Mouse (Mus musculus): ENCODE results near the gene Kif1b. TPM values are rescaled to one million over a fixed set of nuclear protein-coding genes. Genes with fewer than 3 reads are reported as not detected.
A peak's percentile ranks its signal among the peaks of the same experiment; 100 is the strongest.

Kif1b gene
- polyA plus RNA-seq, 1 experiment from 2014 or later: 38.9 TPM

DNA sequence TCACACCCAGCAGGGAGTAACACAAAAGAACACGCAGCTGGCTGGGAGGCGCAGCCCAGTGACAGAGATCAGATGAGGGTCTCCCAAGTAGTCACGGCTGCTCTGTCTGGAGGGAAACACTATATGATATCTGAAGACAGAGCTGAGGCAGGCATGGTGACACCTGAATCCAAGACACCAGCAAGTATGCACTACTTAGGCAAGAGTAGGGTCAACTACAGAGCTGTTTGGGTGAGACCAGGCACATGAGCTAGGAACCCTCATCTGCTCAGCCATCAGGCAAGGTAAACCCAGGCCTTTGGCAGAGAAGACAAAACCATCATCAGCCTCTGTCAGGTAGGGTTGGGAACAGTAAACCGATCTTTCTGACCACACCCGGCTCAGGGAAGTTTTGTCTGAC is 174.1 kb downstream of the Kif1b start:
- Histone ChIP-seq H3K9me3 (ENCODE audit: low read depth, low read length) (no peaks in the 10 kb centered on the region), H3K4me1 (ENCODE audit: insufficient read depth) (no peaks in the 10 kb centered on the region), H3K9ac (no peak overlapping the region), H3K4me3 (ENCODE audit: low read depth, low read length) (no peak overlapping the region), H3K36me3 (ENCODE audit: insufficient read depth) (peaks cover 32% of the 10 kb centered on the region; the same call in 1 of the 2 replicates), H3K27me3 (ENCODE audit: insufficient read depth, low read length) (no peaks in the 10 kb centered on the region), H3K4me2 (no peak overlapping the region), H3K27ac (ENCODE audit: low read depth) (no peak overlapping the region)
- ATAC-seq (ENCODE audit: insufficient read depth) (no peak), DNase-seq (no peak)
- WGBS: 75% methylated on average over 5 of the region's 5 CpGs
- TF ChIP-seq CTCF (IDR thresholded peaks at IDR 0.05; ENCODE audit: low read depth): no peak

DNA sequence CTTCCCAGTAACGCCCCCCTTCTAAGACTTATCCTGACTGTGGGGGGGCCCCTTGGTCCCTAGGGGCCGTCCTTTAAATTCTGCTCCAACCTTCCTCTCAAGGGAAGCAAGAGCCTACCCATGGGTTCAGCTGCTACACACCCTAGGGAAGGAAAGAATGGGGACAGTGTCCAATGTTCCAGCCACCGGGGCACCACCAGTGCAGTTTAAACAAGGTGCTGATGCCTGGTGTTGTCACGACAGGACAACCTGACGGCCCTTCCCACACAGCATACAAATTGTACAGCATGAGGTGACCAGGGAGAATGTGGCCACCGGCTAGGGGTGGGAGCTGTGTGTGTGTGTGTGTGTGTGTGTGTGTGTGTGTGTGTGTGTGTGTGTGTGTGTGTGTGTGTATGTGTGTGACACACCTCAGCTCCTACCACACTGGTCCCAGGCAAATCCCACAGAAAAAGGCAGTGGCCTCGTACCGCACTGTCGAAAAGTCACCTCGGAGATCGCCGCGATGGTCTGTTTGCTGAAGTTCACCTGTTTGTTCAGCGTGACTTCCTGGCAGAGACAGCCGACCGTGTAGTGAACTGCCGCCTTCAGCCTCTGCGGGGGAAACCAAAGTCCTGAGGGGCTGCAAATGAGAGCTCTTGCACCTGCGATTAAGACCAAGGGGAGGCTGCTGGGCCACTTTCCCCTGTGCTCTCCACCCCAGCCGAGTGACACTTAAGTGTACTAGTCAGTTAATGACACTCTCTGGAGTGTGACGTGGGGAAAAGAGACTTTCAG is 175.5 kb downstream of the Kif1b start:
- Histone ChIP-seq H3K27ac (ENCODE audit: low read depth) (no peak overlapping the region), H3K36me3 (ENCODE audit: insufficient read depth) (peaks cover 40% of the 10 kb centered on the region; the same call in 1 of the 2 replicates), H3K4me1 (ENCODE audit: insufficient read depth) (no peaks in the 10 kb centered on the region), H3K4me2 (0 out of 2 replicates have a peak overlapping the region, but pooled peaks have one; percentile 7), H3K4me3 (ENCODE audit: low read depth, low read length) (no peak overlapping the region), H3K9ac (no peak overlapping the region), H3K27me3 (ENCODE audit: insufficient read depth, low read length) (no peaks in the 10 kb centered on the region), H3K9me3 (ENCODE audit: low read depth, low read length) (no peaks in the 10 kb centered on the region)
- no peak for ATAC-seq (ENCODE audit: insufficient read depth)
- DNase-seq: no peak
- WGBS: 59% methylated on average over 21 of the region's 21 CpGs
- no peak for TF ChIP-seq CTCF (IDR thresholded peaks at IDR 0.05; ENCODE audit: low read depth)

DNA sequence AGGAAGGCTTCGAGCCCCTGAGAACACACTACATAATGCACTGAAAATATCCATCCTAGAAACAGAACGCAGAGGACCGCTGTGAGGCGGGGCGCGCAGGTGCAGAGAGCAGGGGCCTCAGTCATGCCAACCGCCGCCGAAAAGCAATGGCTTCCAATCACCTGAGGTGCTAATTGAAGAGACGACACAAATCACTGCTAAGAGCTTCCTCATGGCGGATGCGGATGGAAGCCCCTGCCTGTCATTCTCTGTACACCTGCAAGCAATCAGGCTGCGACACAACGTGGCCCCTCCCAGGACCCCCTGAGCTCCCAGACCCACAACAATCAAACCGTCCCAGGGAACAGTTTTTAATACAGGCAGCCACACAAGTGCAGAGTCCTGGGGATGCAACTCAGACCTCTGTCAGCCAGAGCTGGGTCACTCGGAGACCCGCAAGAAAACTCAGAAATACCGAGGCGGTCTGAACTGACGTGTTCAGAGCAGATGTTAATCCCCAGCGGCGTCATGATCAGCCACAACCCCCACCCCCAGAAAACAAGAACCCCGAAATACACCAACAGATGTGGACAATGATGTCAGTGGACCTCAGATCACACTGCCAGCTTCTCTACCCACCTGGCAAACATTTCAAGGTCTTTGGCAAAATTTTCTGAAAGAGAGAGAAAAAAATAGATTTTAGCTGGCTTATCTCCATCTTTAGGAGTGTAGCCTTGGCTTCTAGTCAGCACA is 176.3 kb downstream of the Kif1b start:
- H3K27me3 ChIP-seq (ENCODE audit: insufficient read depth, low read length): no peaks in the 10 kb centered on the region
- peaks cover 41% of the 10 kb centered on the region; the same call in 1 of the 2 replicates for H3K36me3 ChIP-seq (ENCODE audit: insufficient read depth)
- H3K27ac ChIP-seq (ENCODE audit: low read depth): no peak overlapping the region
- no peaks in the 10 kb centered on the region for H3K9me3 ChIP-seq (ENCODE audit: low read depth, low read length)
- WGBS: 79% methylated on average over 23 of the region's 23 CpGs
- no peak overlapping the region for H3K9ac ChIP-seq
- H3K4me1 ChIP-seq (ENCODE audit: insufficient read depth): no peaks in the 10 kb centered on the region
- ATAC-seq (ENCODE audit: insufficient read depth) (no peak), DNase-seq (no peak)
- no peak overlapping the region for H3K4me3 ChIP-seq (ENCODE audit: low read depth, low read length)
- no peak for TF ChIP-seq CTCF (IDR thresholded peaks at IDR 0.05; ENCODE audit: low read depth)
- no peak overlapping the region for H3K4me2 ChIP-seq

DNA sequence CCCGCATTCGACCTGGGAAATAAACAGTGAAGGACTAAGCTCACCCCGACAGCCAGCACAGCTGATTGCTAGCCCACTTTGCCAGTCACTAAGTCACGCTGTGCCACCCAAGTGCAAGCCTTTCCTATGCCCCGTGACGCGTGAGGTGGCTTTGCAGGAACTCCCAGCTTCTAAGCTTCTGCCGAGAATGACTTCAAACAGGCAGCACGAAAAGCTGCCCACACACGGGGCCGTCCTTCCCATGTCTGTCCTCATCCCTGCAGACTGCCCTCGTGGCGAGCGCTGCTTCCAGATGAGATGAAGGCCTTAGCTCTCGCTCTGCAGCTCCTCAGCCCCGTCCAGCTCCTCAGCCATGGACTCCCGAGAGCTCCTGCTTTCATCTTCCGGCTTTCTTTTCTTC is 179.0 kb downstream of the Kif1b start:
- Histone ChIP-seq H3K27ac (ENCODE audit: low read depth) (peak overlapping the region; percentile 36; the same call in 1 of the 2 replicates), H3K4me2 (no peak overlapping the region), H3K36me3 (ENCODE audit: insufficient read depth) (peaks cover 41% of the 10 kb centered on the region; the same call in 1 of the 2 replicates), H3K9me3 (ENCODE audit: low read depth, low read length) (no peaks in the 10 kb centered on the region), H3K4me1 (ENCODE audit: insufficient read depth) (no peaks in the 10 kb centered on the region), H3K27me3 (ENCODE audit: insufficient read depth, low read length) (no peaks in the 10 kb centered on the region), H3K9ac (no peak overlapping the region), H3K4me3 (ENCODE audit: low read depth, low read length) (no peak overlapping the region)
- TF ChIP-seq CTCF (IDR thresholded peaks at IDR 0.05; ENCODE audit: low read depth): no peak
- WGBS: 50% methylated on average over 18 of the region's 18 CpGs
- DNase-seq (no peak), ATAC-seq (ENCODE audit: insufficient read depth) (no peak)

DNA sequence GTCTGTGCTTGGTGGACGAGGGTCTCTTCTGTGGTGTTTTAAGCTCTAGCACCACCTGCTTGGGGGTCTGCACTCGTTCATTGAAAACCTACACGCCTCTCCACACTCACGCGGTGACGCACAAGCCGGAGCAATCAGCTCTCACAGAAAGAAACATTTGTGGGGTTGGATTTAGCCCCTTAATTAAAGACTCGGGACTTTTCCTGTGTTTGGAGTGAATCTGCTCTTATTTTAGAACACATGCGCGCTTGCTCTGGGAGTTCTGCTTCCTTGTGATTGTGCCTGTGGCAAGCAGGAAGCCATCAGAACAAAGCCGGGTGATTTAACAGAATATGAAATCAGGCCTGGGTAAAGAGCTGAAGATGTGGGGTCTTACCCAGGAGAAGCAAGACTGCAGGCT is 180.8 kb downstream of the Kif1b start, which contains the start of gene Cort:
Gene Cort, minus strand, starts transcription at position 101 of the 400 bp plus-strand sequence.
- DNase-seq (no peak), ATAC-seq (ENCODE audit: insufficient read depth) (no peak)
- whole genome bisulfite sequencing: 78% methylated on average over 11 of the region's 11 CpGs
- no peak within 1 kb of the TSS for H3K4me2 ChIP-seq
- H3K4me1 ChIP-seq (ENCODE audit: insufficient read depth): no peaks in the 10 kb centered on the region
- H3K36me3 ChIP-seq (ENCODE audit: insufficient read depth): peaks cover 37% of the 10 kb centered on the region; the same call in 1 of the 2 replicates
- no peak within 1 kb of the TSS for H3K4me3 ChIP-seq (ENCODE audit: low read depth, low read length)
- no peak within 1 kb of the TSS; the same call in 1 of the 2 replicates for H3K9ac ChIP-seq
- no peaks in the 10 kb centered on the region for H3K27me3 ChIP-seq (ENCODE audit: insufficient read depth, low read length)
- TF ChIP-seq CTCF (IDR thresholded peaks at IDR 0.05; ENCODE audit: low read depth): no peak
- no peak within 1 kb of the TSS for H3K27ac ChIP-seq (ENCODE audit: low read depth)
- H3K9me3 ChIP-seq (ENCODE audit: low read depth, low read length): no peaks in the 10 kb centered on the region

Other genes with a start within 250 kb of the Kif1b start
- 39.6 and 43.7 TPM in 2 replicates for gene Pex14, start 207.8 kb downstream of the Kif1b start, polyA plus RNA-seq (2014; fragmentation: Nextera tagmentation; extraction: Ambion mirVana)
- gene Dffa, start 203.5 kb downstream of the Kif1b start, polyA plus RNA-seq (2014; fragmentation: Nextera tagmentation; extraction: Ambion mirVana): 26.3 and 29.7 TPM in 2 replicates
- not detected in 2 replicates for gene Cort, start 180.9 kb downstream of the Kif1b start, polyA plus RNA-seq (2014; fragmentation: Nextera tagmentation; extraction: Ambion mirVana)
- gene Cenps, start 170.1 kb downstream of the Kif1b start, polyA plus RNA-seq (2014; fragmentation: Nextera tagmentation; extraction: Ambion mirVana): 42.7 and 44.3 TPM in 2 replicates
- gene Pgd, start 140.9 kb downstream of the Kif1b start, polyA plus RNA-seq (2014; fragmentation: Nextera tagmentation; extraction: Ambion mirVana): 45.7 and 47.0 TPM in 2 replicates
- gene Ube4b, start 119.1 kb upstream of the Kif1b start, polyA plus RNA-seq (2014; fragmentation: Nextera tagmentation; extraction: Ambion mirVana): 40.0 and 41.3 TPM in 2 replicates
- 1.4 and 1.7 TPM in 2 replicates for gene Rbp7, start 147.3 kb upstream of the Kif1b start, polyA plus RNA-seq (2014; fragmentation: Nextera tagmentation; extraction: Ambion mirVana)
- 0.32 TPM in 1 of 2 replicates, not detected in the other for gene Tmem274, start 169.7 kb upstream of the Kif1b start, polyA plus RNA-seq (2014; fragmentation: Nextera tagmentation; extraction: Ambion mirVana)
- 12.0 and 12.5 TPM in 2 replicates for gene Nmnat1, start 177.5 kb upstream of the Kif1b start, polyA plus RNA-seq (2014; fragmentation: Nextera tagmentation; extraction: Ambion mirVana)
- 51.1 and 52.8 TPM in 2 replicates for gene Lzic, start 177.5 kb upstream of the Kif1b start, polyA plus RNA-seq (2014; fragmentation: Nextera tagmentation; extraction: Ambion mirVana)
- gene Ctnnbip1, start 210.5 kb upstream of the Kif1b start, polyA plus RNA-seq (2014; fragmentation: Nextera tagmentation; extraction: Ambion mirVana): 65.3 and 65.4 TPM in 2 replicates

All from lung, embryonic 14.5 days (tissue).